Mouse (Mus musculus): ENCODE results near the gene Siglece. TPM values are rescaled to one million over a fixed set of nuclear protein-coding genes. Genes with fewer than 3 reads are reported as not detected.

Gene Siglece
- polyA plus RNA-seq, 1 experiment = 6.1 TPM

DNA sequence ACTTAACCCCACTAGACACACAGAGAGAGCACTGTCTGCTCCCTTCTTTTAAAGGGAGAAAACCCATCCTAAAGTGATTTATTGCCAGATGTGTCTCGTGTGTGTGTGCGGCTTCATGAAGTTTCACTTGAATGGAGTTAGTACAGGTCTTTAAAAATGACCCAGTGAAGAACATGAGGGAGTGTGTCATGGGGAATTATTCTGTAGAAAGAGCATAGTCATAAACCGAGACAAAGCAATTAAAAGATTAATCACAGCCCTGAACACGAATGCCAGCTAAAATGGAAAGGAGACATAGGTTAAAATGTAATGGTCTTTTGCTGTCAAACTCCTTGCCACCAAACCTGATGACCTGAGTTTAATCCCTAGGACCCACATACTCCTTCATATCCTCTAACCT, 26.0 kb downstream of the Siglece start:
- no peaks in the 10 kb centered on the region for H3K27me3 ChIP-seq (ENCODE audit: control insufficient read depth, insufficient read depth, low read length)
- H3K27ac ChIP-seq (ENCODE audit: control insufficient read depth, insufficient read depth, low read depth, low read length) = no peak overlapping the region
- TF ChIP-seq CTCF (IDR thresholded peaks at IDR 0.05; ENCODE audit: control insufficient read depth, insufficient read depth, insufficient replicate concordance, low read depth, low read length) (no peak), POLR2A (IDR thresholded peaks at IDR 0.05; ENCODE audit: control insufficient read depth, low read depth, low read length) (no peak)
- H3K4me1 ChIP-seq (ENCODE audit: control insufficient read depth, insufficient read depth, low read length) = no peaks in the 10 kb centered on the region
- no peaks in the 10 kb centered on the region for H3K36me3 ChIP-seq (ENCODE audit: control insufficient read depth, insufficient read depth, low read length)
- no peak overlapping the region for H3K4me3 ChIP-seq (ENCODE audit: control insufficient read depth, low read depth, low read length)

DNA sequence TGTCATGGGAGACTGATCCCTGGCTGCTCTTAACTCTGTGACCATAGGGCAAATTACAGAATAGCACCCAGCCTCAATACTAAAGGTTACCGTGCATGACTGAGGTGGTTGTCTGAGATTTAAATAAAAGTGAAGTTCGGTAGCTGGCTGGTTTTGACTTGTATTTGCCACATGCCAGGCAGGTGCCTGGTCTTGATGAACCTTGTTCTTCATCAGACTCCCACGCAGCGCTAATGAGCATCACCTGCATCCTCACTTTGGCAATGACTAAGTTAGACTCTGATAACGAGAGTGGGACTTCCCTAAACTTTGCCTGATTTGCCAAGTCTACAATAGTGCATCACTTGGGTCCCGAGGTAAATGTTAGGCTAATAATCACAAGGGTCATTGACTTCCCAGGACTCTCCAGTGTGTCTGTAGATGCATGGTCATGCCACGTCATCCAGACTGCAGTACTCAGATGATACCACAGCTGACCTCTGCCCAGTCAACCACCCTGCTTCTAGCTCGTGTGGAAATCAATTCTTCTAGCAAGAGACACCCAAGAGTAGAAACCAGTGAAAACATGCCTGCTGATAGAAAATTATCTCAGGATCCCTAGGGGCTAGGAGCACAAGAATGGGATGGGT, 34.1 kb downstream of the Siglece start:
- TF ChIP-seq CTCF (IDR thresholded peaks at IDR 0.05; ENCODE audit: control insufficient read depth, insufficient read depth, insufficient replicate concordance, low read depth, low read length) (no peak), POLR2A (IDR thresholded peaks at IDR 0.05; ENCODE audit: control insufficient read depth, low read depth, low read length) (no peak)
- Histone ChIP-seq H3K4me1 (ENCODE audit: control insufficient read depth, insufficient read depth, low read length) (peaks cover 5% of the 10 kb centered on the region), H3K27ac (ENCODE audit: control insufficient read depth, insufficient read depth, low read depth, low read length) (no peak overlapping the region), H3K4me3 (ENCODE audit: control insufficient read depth, low read depth, low read length) (no peak overlapping the region), H3K27me3 (ENCODE audit: control insufficient read depth, insufficient read depth, low read length) (no peaks in the 10 kb centered on the region), H3K36me3 (ENCODE audit: control insufficient read depth, insufficient read depth, low read length) (no peaks in the 10 kb centered on the region)

DNA sequence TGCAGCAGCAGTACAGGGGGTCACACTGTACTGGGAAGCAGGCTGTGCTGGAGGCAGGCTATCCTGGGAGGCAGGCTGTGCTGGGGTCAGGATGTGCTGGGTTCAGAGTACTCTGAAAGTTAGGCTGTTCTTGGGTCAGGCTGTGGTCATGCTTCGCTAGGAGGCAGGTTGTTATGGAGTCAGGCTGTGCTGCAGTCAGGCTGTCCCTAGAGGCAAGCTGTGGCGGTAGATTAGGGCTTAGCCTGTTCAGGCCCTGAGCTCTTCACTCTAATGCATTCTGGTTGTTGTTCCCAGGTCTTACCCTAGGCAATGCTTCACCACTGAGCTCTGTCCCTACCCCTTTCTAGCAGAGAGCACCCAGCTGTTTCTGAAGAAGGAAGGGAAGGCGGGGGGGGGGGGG, 34.9 kb downstream of the Siglece start:
- H3K4me1 ChIP-seq (ENCODE audit: control insufficient read depth, insufficient read depth, low read length) = peaks cover 5% of the 10 kb centered on the region
- TF ChIP-seq POLR2A (IDR thresholded peaks at IDR 0.05; ENCODE audit: control insufficient read depth, low read depth, low read length) (no peak), CTCF (IDR thresholded peaks at IDR 0.05; ENCODE audit: control insufficient read depth, insufficient read depth, insufficient replicate concordance, low read depth, low read length) (no peak)
- H3K27me3 ChIP-seq (ENCODE audit: control insufficient read depth, insufficient read depth, low read length) = no peaks in the 10 kb centered on the region
- no peak overlapping the region for H3K27ac ChIP-seq (ENCODE audit: control insufficient read depth, insufficient read depth, low read depth, low read length)
- H3K4me3 ChIP-seq (ENCODE audit: control insufficient read depth, low read depth, low read length) = no peak overlapping the region
- H3K36me3 ChIP-seq (ENCODE audit: control insufficient read depth, insufficient read depth, low read length) = no peaks in the 10 kb centered on the region

- no peak for TF ChIP-seq POLR2A (IDR thresholded peaks at IDR 0.05; ENCODE audit: control insufficient read depth, low read depth, low read length)
- no peak for TF ChIP-seq CTCF (IDR thresholded peaks at IDR 0.05; ENCODE audit: control insufficient read depth, insufficient read depth, insufficient replicate concordance, low read depth, low read length)
- H3K27ac ChIP-seq (ENCODE audit: control insufficient read depth, insufficient read depth, low read depth, low read length) = no peak overlapping the region
- H3K27me3 ChIP-seq (ENCODE audit: control insufficient read depth, insufficient read depth, low read length) = no peaks in the 10 kb centered on the region
- no peak overlapping the region for H3K4me3 ChIP-seq (ENCODE audit: control insufficient read depth, low read depth, low read length)
- peaks cover 5% of the 10 kb centered on the region for H3K4me1 ChIP-seq (ENCODE audit: control insufficient read depth, insufficient read depth, low read length)
- no peaks in the 10 kb centered on the region for H3K36me3 ChIP-seq (ENCODE audit: control insufficient read depth, insufficient read depth, low read length)
These were observed 36.1 kb downstream of the Siglece start for GRCm38 (mm10) chr7:43623819-43624218.

DNA sequence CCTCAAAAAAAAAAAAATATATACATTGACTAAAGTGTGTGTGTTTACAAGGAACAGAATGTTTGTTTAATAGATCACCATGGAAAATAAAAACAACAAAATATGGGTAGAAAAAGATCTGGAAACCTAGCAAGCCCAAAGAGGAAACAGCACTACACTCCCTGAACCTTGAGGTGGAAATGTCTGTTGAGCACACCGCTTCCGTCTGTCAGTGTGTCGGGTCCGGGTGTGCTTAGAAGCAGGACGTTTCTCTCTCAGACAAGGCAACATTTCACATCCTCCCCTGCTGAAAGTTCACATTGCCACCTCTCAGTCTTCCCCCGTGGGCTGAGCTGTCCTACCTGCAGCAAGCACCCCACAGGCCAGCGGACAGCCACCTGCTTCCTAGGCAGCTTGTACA, 37.0 kb downstream of the Siglece start:
- Histone ChIP-seq H3K4me1 (ENCODE audit: control insufficient read depth, insufficient read depth, low read length) (peaks cover 5% of the 10 kb centered on the region), H3K36me3 (ENCODE audit: control insufficient read depth, insufficient read depth, low read length) (no peaks in the 10 kb centered on the region)

DNA sequence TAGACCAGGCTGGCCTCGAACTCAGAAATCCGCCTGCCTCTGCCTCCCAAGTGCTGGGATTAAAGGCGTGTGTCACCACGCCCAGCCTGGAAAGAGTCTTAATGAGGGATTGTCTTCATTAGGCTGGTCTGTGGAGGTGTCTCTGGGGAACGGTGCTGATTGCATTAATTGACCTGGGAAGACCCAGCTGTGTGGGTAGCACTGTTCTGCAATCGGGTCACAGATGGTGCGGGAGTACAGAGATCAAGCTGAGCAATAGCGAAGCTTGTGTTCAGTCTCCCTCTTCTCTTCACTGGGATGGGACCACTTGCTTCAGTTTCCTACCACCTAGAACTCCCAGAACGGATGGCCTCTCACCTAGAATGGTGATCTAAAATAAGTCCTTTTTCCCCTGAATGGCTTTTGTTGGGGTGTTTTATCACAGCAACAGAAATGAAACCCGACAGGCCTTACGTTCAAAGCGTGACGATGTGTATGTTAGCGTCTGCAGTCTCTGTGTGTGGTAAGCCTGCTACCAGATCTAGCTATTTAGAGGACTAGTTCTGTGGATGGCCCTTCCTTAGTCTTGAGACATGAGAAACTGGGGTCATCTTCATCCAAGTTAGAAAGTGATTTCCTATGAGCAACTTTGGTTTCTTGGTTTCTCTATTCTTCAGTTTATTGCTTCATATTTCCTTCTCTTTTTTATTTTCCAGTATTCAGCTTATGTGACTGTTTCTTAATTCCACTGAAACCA, 46.0 kb downstream of the Siglece start:
- H3K27ac ChIP-seq (ENCODE audit: control insufficient read depth, insufficient read depth, low read depth, low read length) = no peak overlapping the region
- H3K27me3 ChIP-seq (ENCODE audit: control insufficient read depth, insufficient read depth, low read length) = no peaks in the 10 kb centered on the region
- H3K4me3 ChIP-seq (ENCODE audit: control insufficient read depth, low read depth, low read length) = no peak overlapping the region
- no peak for TF ChIP-seq POLR2A (IDR thresholded peaks at IDR 0.05; ENCODE audit: control insufficient read depth, low read depth, low read length)
- no peaks in the 10 kb centered on the region for H3K4me1 ChIP-seq (ENCODE audit: control insufficient read depth, insufficient read depth, low read length)
- no peaks in the 10 kb centered on the region for H3K36me3 ChIP-seq (ENCODE audit: control insufficient read depth, insufficient read depth, low read length)

More for the DNA sequence above, 37.0 kb downstream of the Siglece start:
- H3K27ac ChIP-seq (ENCODE audit: control insufficient read depth, insufficient read depth, low read depth, low read length) = no peak overlapping the region
- no peaks in the 10 kb centered on the region for H3K27me3 ChIP-seq (ENCODE audit: control insufficient read depth, insufficient read depth, low read length)
- H3K4me3 ChIP-seq (ENCODE audit: control insufficient read depth, low read depth, low read length) = no peak overlapping the region
- TF ChIP-seq POLR2A (IDR thresholded peaks at IDR 0.05; ENCODE audit: control insufficient read depth, low read depth, low read length) (no peak), CTCF (IDR thresholded peaks at IDR 0.05; ENCODE audit: control insufficient read depth, insufficient read depth, insufficient replicate concordance, low read depth, low read length) (no peak)

DNA sequence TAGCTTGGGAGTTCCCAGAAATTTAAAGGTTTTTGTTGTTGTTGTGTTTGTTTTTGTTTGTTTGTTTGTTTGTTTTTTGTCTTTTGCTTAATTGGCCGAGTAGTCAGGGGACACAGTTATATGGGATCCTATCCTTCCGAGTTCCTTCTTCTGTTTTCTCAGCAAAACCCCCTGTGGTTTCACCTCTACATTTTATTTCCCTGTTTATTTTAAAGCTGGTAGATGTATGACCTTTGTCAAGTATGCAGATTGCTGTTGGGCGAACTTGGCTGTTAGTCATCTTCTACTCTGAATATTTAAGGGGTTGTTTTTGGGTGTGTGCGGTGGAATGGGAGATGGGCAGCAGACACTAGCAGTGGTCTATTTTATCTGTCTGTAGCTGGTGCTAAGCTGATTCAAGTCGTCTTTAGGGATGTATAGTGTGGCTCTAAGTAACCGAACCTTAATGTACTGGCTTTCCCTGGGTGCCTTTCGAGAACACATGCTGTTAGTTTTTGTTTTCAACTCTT, 51.6 kb downstream of the Siglece start:
- TF ChIP-seq CTCF (IDR thresholded peaks at IDR 0.05; ENCODE audit: control insufficient read depth, insufficient read depth, insufficient replicate concordance, low read depth, low read length) = no peak
- TF ChIP-seq POLR2A (IDR thresholded peaks at IDR 0.05; ENCODE audit: control insufficient read depth, low read depth, low read length) = no peak
- H3K36me3 ChIP-seq (ENCODE audit: control insufficient read depth, insufficient read depth, low read length) = no peaks in the 10 kb centered on the region
- H3K27me3 ChIP-seq (ENCODE audit: control insufficient read depth, insufficient read depth, low read length) = no peaks in the 10 kb centered on the region
- H3K4me3 ChIP-seq (ENCODE audit: control insufficient read depth, low read depth, low read length) = peak overlapping the region; percentile 73; the same call in 1 of the 2 replicates
- no peak overlapping the region for H3K27ac ChIP-seq (ENCODE audit: control insufficient read depth, insufficient read depth, low read depth, low read length)
- H3K4me1 ChIP-seq (ENCODE audit: control insufficient read depth, insufficient read depth, low read length) = peaks cover 8% of the 10 kb centered on the region

Measured in testis, adult 2 months (tissue).